Mouse (Mus musculus): ENCODE data around the gene Rnf152.

Gene Rnf152

DNA sequence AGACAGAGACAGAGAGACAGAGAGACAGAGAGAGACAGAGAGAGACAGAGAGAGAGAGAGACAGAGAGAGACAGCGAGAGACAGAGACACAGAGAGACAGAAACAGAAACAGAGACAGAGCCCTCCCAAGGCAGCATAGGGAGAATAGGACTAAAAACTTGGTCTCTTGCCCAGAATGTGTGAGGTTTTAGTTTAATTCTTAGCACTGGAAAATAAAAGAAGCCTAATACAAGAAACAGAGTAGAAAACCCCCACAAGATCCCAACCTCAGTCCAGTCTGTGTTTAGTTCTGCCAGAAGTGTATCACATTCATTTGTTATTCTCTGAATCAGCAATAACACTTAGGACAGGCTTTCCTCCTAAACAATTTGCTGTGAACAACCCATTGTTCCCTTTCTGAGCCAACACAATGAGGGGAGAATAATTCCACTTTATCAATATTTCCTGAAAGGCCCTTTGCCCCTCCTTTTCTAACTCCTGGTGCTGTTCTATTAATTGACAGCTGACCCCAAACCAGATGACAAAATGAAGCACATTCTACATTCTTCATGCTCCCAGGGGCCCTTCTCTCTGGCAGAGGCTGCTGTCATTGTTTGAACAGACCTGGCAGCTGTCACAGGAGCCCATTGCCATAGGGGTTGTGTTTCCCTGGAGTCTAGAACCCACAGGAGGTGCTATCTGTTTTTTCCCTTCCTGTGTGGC, 44.5 kb downstream of the Rnf152 start:
- no peak for DNase-seq

DNA sequence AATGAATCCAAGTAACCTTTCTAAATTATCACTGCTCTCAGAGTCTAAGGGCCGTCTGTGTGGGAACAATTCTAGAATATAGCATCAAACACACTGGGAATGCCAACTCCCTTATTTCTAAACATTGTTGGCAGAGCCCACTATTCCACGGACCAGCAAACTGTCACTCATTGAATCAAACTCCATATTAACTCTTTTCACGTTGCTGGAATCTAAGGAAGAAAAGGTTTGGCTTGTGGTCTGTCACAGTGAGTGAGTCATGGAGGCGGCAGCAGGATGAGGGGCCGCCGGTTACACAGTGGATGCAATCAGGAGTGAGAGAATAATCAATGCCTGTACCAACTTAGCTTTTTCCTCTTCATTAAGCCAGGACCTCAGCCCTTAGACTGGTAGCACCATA, 54.3 kb downstream of the Rnf152 start:
- no peak for DNase-seq

DNA sequence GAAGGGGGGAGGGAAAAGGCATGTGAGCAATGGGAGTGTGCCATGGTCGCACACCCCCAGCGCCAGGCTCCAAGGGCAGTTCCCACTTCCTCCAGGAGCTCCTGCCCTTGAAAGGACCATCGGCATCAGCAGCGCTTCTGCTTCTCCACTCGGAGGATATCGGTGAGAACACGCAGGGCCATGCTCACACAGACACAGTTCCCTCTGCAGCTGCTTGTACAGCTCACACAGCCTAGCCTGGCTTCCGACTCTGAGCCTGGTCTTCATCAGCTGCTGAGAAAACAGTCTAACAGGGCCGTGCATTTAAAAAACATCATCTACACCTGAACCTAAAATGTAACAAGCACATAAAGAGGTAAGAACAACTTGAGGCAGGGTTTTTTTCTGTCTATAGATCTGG, 54.7 kb downstream of the Rnf152 start:
- DNase-seq: peak in 1 of 2 experiments; percentile 13

DNA sequence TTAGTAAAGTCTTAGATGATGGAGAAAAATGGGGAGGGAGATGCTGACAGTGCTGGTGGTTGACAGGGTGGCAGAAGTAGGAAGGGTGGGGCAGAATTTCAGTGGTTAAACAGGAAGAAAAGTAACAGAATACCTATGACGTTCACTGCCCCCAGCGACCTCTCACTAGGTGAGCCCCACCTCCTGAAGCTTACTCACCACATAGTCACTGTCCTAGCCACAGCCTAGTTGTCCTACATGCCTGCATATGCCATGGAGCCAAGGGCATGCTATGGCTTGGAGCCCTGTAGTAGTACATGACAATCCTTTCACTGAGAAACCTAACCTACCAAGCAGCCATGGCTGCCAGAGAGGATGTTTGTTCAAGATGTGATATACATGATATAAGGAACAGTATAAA, 64.7 kb downstream of the Rnf152 start:
- DNase-seq: no peak

DNA sequence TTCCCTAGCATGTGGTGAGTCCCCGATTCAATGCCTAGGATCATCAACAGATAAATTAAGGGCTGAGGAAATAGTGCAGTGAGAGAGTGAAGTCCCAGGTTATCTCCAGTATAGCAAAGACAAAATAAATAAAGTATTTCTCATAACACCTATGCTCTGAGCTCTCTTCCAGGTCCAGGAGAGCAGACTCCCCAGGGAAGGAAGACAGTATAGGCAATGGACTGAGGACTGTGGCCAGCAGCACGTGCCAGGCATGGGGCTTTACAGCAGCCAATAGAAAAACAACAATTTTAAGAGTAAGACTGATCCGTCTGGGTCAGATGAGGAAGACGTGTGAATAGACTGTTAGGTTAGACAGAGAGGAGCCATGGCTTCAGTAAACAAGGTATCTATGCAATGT, 69.0 kb downstream of the Rnf152 start:
- DNase-seq: no peak

DNA sequence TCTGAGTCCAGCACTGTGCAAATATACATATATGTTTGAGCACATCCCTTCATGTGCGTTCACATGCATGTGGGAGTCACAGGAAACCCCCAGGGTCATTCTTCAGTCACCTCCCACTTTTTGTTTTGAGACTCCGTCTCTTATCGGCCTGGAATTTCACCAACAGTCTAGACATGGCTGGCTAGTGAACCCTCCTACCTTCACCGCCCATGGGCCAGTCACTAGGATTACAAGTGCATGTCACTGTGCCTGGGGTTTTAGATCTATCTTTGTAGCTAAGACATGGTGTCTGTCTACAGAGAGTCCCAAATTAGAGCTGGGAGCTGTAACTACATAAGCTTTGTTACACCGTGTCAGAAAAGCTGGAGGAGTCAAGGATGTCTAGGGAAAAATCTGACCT, 69.6 kb downstream of the Rnf152 start:
- DNase-seq: no peak

DNA sequence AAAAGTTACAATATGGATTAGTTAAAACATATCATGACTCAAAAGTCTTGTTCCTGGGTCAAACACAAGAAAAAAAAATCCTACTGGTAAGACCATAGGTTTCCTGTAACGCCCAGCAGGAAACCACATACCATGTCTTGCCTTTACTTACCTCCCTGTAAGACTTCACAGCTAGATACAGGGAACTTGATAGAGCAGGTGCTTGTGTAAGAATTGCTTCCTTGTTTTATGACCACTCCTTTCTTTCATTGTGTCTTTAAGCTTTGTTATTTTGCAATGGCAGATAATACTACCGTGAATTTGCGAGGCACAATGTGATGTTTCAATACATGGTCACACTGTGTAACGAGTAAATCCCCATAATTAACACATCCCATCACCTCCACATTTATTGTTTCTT, 71.5 kb downstream of the Rnf152 start:
- DNase-seq: no peak

DNA sequence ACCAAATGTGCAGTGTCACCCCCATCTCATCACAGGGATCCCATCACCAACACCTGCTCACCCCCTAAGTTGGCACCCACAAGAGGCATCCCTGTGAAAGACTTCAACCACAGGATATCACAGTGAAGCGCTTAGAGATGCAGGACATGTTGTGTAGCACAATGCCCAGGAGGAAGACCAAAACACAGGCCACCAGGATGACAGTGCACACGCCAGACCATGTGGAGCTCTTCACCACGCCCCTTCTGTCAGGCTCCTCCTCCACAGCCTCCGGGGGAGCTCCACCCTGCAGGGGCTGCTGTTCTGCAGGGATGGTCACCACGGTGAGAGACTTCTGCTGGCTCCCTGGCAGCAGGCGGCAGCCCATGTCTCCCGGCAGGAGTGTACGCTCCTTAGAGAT, 72.4 kb downstream of the Rnf152 start:
- DNase-seq: no peak

DNA sequence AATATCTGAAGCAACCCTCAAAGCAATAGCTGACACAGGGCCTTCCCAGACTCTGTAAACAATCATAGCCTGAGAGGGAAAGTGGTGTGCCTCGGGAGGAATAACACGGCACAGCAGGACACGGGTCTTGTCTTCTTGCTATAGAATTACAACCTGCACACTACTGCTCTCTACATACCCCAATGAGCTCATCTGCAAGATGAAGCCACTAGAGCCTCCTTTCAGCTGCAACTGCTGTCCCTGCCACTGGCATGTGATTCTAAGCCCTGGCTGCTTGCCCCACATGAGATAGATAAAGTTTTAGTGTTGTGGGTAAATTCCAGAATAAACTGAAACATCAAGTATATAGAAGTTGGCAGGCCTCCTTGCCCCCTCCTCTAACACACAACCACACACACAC, 75.2 kb downstream of the Rnf152 start:
- no peak for DNase-seq

DNA sequence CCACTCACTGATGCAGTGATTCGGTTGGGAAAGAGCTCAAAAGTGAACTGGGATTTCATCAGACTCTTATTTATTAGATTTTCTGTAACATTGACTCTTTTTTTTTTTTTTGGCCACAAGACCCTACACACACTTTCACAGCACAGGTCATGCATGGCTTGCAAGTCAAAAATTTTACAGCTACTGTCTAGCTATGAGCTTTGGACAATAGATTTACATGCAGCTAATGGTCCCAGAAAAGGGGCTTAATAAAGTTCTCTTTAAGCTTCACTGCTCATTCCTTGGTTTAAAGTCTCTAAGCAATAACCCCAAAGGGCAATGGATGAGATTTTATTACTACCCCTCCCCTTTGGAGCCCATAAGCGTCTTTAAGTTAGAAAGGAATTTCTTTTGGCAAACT, 76.3 kb downstream of the Rnf152 start:
- no peak for DNase-seq

DNA sequence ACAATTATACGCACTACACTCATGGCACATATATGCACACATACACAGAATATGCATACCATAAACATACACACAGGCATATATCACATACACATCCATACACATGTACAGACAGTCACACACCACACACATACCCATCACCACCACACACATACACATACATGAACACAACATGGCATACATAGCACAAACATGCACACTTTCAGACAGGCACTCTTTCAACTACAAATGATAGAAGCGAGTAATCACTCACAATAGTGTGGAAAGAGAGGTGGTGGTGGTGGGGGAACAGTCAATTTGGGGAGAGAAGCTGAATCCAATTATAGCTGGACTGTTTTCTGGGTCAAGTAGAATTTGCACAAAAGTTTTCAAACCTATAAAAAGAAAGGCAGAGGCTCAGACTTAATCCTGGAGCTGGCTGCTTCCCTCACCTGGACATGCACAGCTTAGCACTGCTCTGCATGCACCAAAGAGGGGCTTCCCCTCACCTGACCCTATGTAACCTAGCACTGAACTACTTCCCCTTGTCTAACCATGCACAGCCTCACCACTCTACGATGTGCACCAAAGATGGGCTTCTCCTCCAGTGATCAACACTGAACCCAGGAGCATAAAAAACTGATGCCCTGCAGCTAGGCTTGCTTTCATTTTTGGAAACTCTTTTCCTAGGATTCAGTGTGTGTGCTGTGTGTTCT, 81.9 kb downstream of the Rnf152 start:
- no peak for DNase-seq

DNA sequence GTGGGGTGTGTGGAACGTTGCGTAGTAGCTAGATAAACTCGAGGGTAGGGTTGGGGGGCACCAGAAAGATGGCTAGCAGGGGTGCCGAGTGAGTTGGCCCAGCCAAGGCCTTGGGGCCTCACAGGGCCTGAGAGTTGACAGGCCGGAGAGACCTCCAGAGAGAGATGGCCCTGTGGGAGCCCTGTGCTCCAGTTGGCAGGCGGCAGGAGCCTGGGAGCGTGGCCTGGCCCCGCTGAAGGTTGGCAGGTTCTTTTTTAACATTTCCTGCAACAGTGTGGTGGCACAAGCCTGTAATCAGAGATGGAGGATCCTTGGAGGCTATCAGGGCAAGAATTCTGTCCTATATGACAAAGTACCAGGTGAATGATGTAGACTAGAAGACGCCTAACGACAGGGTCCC, 85.4 kb downstream of the Rnf152 start:
- peak; percentile 57 to 66 for DNase-seq

DNA sequence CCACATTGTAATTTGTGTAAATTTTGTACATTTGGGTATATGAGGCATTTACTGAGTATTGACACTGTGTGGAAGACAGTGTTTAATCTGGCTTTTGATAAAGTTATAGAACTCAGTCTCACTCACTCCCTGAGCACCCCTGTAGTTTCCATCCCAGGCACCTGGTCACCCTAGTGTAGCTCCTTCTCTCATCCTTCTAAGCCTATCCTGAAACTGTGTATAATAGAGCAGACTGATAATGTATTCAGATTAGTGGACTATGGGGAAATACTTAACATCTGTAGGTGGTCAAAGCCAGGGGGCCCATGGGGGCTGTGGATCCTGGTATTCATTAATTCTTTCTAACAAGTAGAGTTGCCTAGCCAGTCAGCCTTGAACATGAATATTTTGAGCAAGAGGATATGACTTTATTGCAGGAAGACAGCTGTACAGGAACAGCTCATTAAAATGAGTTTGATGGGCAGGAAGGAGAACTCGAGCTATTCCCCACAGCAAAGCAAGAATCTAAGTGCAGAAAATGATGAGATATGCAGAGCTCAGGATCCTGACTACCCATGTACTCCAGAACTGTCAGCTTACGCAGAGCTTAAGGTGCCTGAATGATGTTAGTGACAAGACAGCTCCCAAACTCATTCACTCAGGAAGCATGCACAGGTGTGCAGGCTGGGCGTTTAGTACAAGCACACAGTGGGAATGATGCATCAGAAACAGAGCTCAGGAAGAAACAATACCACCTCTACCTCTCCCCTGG, 93.1 kb downstream of the Rnf152 start:
- DNase-seq: no peak

DNA sequence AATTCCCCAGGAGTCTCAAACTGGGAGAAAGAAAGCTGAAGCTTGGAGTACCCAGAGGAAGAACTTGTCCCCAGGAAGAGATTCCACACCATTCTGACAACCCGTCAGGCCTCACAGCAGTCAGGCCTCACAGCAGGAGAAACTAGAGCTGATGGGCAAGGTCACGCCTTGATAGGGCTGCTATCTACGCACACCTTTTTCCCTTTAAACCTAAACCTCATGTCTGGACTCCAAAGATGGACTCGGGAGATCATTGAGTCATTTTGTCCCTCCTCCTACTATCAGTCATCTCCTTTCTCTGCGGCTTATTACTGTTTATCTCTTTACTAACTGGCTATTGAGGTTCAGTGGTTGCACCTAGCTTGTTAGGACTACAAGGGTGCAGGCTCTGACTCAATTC, 96.3 kb downstream of the Rnf152 start:
- no peak for DNase-seq

DNA sequence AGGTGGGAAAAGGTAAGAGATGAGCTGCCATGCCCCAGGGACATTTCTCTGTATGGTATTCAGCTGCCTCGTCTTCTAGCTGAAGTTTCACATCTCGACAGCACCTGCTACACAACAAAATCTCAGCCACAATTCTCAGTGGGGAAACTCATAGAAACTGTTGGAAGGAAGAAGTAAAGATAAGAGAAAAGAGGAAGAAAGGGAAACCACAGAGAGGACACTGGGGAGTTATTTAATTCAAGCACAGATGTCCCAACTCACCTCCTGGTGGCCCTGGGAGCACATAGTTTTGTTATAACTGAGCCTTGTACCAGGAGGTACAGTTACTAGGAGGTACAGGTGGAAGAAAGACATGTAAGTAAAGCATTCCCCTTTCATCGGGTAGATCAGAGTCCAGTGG, 99.3 kb downstream of the Rnf152 start:
- DNase-seq: no peak

DNA sequence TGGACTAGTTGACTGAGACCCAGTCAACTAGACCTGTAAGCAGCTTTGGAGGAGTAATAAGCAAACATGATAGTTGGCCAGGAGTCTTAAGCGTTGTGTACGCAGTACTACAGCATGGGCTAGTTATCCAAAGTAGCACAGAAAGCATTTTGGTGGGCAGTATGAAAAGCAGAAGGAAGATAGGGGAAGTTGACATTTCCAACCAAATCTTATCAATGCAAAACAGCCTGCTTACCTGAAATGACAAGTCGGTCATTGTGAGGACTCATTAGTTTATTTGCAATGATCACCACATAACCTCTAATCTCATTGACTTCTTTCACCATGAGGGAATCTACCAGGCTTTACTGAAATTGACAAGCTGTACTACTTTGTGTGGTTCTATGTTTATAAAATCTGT, 107.3 kb downstream of the Rnf152 start:
- no peak for DNase-seq

DNA sequence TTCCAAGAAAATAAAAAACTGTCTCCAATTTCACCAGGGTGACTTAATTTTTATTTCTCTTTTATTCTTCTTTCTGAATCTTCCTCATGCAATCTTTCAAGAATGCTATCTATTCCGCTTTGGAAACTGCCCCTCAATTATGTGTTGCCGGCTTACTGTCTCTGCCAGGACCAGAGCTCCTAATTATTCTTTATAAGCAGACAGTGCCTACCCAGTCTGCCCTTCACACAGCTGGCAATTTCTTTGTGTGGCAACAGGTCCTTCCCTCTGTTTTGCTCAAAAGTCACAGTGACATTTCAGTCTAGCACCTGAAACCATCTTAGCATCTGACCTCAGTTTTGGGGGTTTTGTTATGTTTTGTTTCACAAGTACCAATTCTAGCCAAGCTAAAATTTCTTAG, 109.9 kb downstream of the Rnf152 start:
- DNase-seq: no peak

DNA sequence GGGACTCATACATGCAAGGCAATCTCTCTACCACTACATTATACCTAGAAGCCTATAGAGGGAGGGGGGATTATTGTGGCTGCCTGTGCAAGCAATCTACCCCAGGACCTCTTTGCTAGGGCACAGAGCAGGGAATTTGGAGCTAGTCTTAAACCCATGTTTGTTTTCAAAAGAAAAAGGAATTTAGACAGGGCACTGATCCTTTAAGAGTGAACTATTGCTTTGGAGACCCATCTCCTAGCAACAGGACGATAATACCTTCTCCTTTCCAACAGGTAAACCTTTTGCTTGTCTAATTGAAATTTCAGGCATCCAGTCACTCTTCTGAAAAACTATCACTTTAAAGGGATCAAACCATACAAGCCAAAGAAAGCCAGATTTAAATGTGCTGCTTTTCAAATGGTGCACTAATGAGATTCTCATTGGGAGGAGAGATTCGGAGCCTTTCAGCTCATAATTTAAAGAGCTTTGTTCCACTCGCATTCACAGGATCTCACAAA, 110.4 kb downstream of the Rnf152 start:
- no peak for DNase-seq

DNA sequence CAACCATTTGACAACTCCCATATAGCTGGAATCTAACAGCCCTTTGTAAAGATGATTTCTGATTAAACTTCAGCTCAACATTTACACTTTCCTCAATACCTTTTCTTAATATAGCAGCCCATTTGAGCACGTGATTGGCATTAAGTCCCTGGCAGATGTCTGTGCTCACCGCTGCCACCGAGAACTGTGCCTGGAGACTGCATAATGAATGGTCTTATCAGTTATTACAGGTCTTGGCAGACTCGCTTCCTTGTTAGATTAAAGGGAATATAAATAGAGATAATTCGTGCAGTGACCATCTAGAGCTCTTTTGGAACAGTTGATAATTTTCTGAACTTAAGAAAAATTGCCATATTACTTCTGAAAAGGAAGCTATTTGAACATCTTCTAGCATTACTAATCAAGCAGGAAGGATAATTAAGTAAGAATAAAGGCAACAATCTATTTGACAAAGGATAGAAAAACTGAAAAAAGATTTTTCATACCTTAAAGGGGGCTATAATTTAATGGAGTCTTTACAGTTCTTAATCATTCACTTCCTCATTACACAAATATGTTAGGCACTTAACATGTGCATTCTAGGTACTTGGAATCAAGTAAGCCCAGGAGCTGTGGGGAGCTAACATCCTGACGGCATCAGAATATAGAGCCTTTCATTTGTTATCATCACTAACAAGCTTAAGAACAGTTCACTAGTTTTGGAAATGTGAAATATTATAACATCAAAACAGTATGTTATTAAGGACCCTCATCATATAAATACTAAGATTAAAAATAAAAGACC, 113.0 kb downstream of the Rnf152 start:
- DNase-seq: no peak

DNA sequence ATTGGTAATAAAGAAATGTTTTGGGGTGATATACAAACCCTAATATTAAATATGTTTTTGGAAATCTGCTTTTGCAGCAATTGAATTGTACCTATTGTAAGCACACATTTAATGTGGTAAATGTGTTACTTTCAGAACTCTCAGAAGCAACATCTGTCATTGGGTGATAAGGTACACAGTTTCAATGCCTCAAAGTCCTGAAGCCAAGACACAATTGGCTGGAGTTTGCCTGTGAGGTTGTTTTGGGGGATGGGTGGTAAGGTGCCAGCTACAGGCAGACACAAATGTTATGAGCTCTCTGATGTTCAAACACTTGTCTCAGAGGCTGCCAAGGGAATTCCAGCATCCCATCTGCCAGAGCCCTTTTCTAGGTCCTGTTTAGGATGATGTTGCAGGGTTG, 116.3 kb downstream of the Rnf152 start:
- DNase-seq: no peak
